Mouse (Mus musculus) forebrain, postnatal 0 days (tissue): ENCODE measurements around the gene Fam186a. TPM values are rescaled to one million over a fixed set of nuclear protein-coding genes. Genes with fewer than 3 reads are reported as not detected.
"Not testable (repeated sequence)": the region's sequence is repeated elsewhere in the genome, so short reads cannot be mapped to it uniquely, and the experiment has no call there.

ENCODE experiments used
- ATAC-seq: fragments of 200-750 bp; cut with Nextera tagmentation; 2 replicates; pipeline ENCODE4 v1.8.0; 2017; ENCODE audit warnings: mild to moderate bottlenecking, moderate library complexity
- DNase-seq: peaks from one replicate; pipeline ENCODE4 v3.0.0-alpha.2; 2015
- H3K27ac ChIP-seq: fragments of 300-500 bp; sonication (generic); 2 replicates; pipeline ENCODE4 v1.5.1; 2014; ENCODE audit warnings: low read depth, mild to moderate bottlenecking, antibody characterized with exemption, low read length, moderate library complexity, mixed read lengths
- H3K27me3 ChIP-seq: fragments of 300-500 bp; sonication (generic); 2 replicates; pipeline ENCODE4 v1.6.1; 2014; ENCODE audit warnings: mild to moderate bottlenecking, low read length, mixed read lengths; ENCODE audit not compliant: insufficient read depth
- H3K36me3 ChIP-seq: fragments of 300-500 bp; sonication (generic); 2 replicates; pipeline ENCODE4 v1.6.1; 2014; ENCODE audit warnings: mild to moderate bottlenecking, moderate library complexity; ENCODE audit not compliant: insufficient read depth
- H3K4me1 ChIP-seq: fragments of 300-500 bp; sonication (generic); 2 replicates; pipeline ENCODE4 v1.6.1; 2014; ENCODE audit warnings: antibody characterized with exemption; ENCODE audit not compliant: insufficient read depth
- H3K4me2 ChIP-seq: fragments of 300-500 bp; sonication (generic); 2 replicates; pipeline ENCODE4 v1.6.1; 2014; ENCODE audit warnings: low read depth, mild to moderate bottlenecking, moderate library complexity
- H3K4me3 ChIP-seq: fragments of 300-500 bp; sonication (generic); 2 replicates; pipeline ENCODE4 v1.5.1; 2014; ENCODE audit warnings: low read depth, low read length, mixed read lengths
- H3K9ac ChIP-seq: fragments of 300-500 bp; sonication (generic); 2 replicates; pipeline ENCODE4 v1.6.1; 2014; ENCODE audit warnings: mild to moderate bottlenecking
- H3K9me3 ChIP-seq: fragments of 300-500 bp; sonication (generic); 2 replicates; pipeline ENCODE4 v1.6.1; 2016; ENCODE audit warnings: low read length
- CTCF ChIP-seq: sonication (generic); IDR thresholded peaks from 2 replicates; pipeline ENCODE4 v1.5.1; 2016; ENCODE audit warnings: antibody characterized with exemption, control low read depth, low read depth
- WGBS: fragments of 180-500 bp; shearing (Covaris S2); extraction: QIAGEN DNeasy Blood & Tissue Kit; methylation state at CpG from one replicate; pipeline ENCODE4 v1.1.7; 2014; 5-methylcytosine and 5-hydroxymethylcytosine counted together
- polyA plus RNA-seq: library from polyadenylated mRNA; unstranded; fragments of >200 nt; fragmentation: Nextera tagmentation; extraction: Ambion mirVana; gene quantifications from 2 replicates; pipeline ENCODE4 v1.2.1, GENCODE M21; 2015
- total RNA-seq: library from RNA; depleted of rRNA; stranded (reverse); fragments of >200 nt; gene quantifications from 2 replicates; pipeline ENCODE4 v1.2.3, GENCODE M21; 2014

Fam186a gene
- total and polyA plus RNA-seq, 2 experiments from 2014 or later: not detected

- Histone ChIP-seq H3K4me3 (no peak overlapping the region), H3K27ac (no peak overlapping the region), H3K4me2 (no peak overlapping the region), H3K9me3 (no peaks in the 10 kb centered on the region), H3K4me1 (no peaks in the 10 kb centered on the region), H3K36me3 (no peaks in the 10 kb centered on the region), H3K27me3 (no peaks in the 10 kb centered on the region), H3K9ac (no peak overlapping the region)
- 63% methylated on average over 19 of the region's 19 CpGs for WGBS
- no peak for TF ChIP-seq CTCF
- DNase-seq (no peak), ATAC-seq (no peak)
These were observed 76.2 kb downstream of the Fam186a start for GRCm38 (mm10) chr15:99890412-99891236.

GRCm38 (mm10) chr15:99889275-99889874 is 77.5 kb downstream of the Fam186a start:
- Histone ChIP-seq H3K4me1 (no peaks in the 10 kb centered on the region), H3K27ac (no peak overlapping the region), H3K36me3 (no peaks in the 10 kb centered on the region), H3K4me3 (no peak overlapping the region), H3K27me3 (no peaks in the 10 kb centered on the region), H3K4me2 (no peak overlapping the region), H3K9ac (no peak overlapping the region), H3K9me3 (no peaks in the 10 kb centered on the region)
- ATAC-seq (no peak), DNase-seq (no peak)
- no peak for TF ChIP-seq CTCF
- 21% methylated on average over 8 of the region's 8 CpGs for WGBS

- H3K4me1 ChIP-seq, H3K36me3 ChIP-seq, ATAC-seq, H3K4me2 ChIP-seq, H3K4me3 ChIP-seq, H3K27ac ChIP-seq, H3K27me3 ChIP-seq, H3K9ac ChIP-seq, H3K9me3 ChIP-seq, DNase-seq: not testable (repeated sequence)
- 99% methylated on average over 2 of the region's 2 CpGs for WGBS
These were observed 79.7 kb downstream of the Fam186a start for GRCm38 (mm10) chr15:99887130-99887529.

GRCm38 (mm10) chr15:99884038-99884437 is 82.8 kb downstream of the Fam186a start:
- Histone ChIP-seq H3K27ac (no peak overlapping the region), H3K9ac (no peak overlapping the region), H3K9me3 (no peaks in the 10 kb centered on the region), H3K4me2 (no peak overlapping the region), H3K36me3 (no peaks in the 10 kb centered on the region), H3K4me1 (no peaks in the 10 kb centered on the region), H3K27me3 (no peaks in the 10 kb centered on the region), H3K4me3 (no peak overlapping the region)
- TF ChIP-seq CTCF: no peak
- WGBS: 93% methylated on average over 12 of the region's 12 CpGs
- ATAC-seq (no peak), DNase-seq (no peak)

GRCm38 (mm10) chr15:99878541-99878940 is 88.3 kb downstream of the Fam186a start:
- Histone ChIP-seq H3K4me1 (peaks cover 7% of the 10 kb centered on the region), H3K27ac (no peak overlapping the region), H3K9ac (no peak overlapping the region), H3K36me3 (no peaks in the 10 kb centered on the region), H3K4me2 (no peak overlapping the region), H3K27me3 (no peaks in the 10 kb centered on the region), H3K4me3 (no peak overlapping the region), H3K9me3 (no peaks in the 10 kb centered on the region)
- 90% methylated on average over 5 of the region's 5 CpGs for WGBS
- DNase-seq (no peak), ATAC-seq (no peak)
- no peak for TF ChIP-seq CTCF

- Histone ChIP-seq H3K9ac (peak within 1 kb of the TSS; percentile 73), H3K4me3 (peak within 1 kb of the TSS; percentile 93), H3K4me1 (peaks cover 7% of the 10 kb centered on the region), H3K27ac (0 out of 2 replicates have a peak within 1 kb of the TSS, but pooled peaks have one; percentile 21), H3K4me2 (peak within 1 kb of the TSS; percentile 88), H3K36me3 (no peaks in the 10 kb centered on the region), H3K27me3 (no peaks in the 10 kb centered on the region), H3K9me3 (no peaks in the 10 kb centered on the region)
- DNase-seq: peak; percentile 92
- ATAC-seq: peak; percentile 99
- 0% methylated on average over 31 of the region's 38 CpGs for WGBS
- no peak for TF ChIP-seq CTCF
These were observed 91.5 kb downstream of the Fam186a start, which contains the start of gene Lima1 for GRCm38 (mm10) chr15:99875334-99875869. TSS of gene Lima1 (minus strand) at chr15:99875456.
